Mouse (Mus musculus): ENCODE measurements around the gene Sept5.

The Sept5 gene

GRCm38 (mm10) chr16:18631141-18631540, 1.4 kb upstream of the Sept5 start:
- no peak for DNase-seq

- no peak for DNase-seq
Measured at GRCm38 (mm10) chr16:18630291-18630690, 537 bp upstream of the Sept5 start.

DNA sequence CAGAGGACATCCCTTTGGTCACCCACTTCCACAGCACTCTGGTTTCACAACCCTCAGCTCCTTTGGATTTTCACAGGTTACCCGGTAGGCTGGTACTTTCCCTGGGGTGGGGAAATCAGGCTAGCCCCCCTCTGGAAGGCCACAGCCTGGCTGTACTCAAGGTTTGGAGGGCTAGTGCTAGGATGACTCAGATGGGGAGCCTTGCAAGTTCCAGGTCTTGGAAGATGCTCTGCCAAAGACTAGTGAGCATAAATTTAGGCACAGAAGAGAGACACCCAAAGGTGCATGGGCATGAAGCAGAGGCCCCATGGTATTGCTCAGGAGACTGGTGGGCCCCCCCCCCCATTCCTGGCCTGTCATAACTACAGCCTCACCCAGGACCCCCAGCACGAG, 810 bp downstream of the Sept5 start:
- no peak for DNase-seq

DNA sequence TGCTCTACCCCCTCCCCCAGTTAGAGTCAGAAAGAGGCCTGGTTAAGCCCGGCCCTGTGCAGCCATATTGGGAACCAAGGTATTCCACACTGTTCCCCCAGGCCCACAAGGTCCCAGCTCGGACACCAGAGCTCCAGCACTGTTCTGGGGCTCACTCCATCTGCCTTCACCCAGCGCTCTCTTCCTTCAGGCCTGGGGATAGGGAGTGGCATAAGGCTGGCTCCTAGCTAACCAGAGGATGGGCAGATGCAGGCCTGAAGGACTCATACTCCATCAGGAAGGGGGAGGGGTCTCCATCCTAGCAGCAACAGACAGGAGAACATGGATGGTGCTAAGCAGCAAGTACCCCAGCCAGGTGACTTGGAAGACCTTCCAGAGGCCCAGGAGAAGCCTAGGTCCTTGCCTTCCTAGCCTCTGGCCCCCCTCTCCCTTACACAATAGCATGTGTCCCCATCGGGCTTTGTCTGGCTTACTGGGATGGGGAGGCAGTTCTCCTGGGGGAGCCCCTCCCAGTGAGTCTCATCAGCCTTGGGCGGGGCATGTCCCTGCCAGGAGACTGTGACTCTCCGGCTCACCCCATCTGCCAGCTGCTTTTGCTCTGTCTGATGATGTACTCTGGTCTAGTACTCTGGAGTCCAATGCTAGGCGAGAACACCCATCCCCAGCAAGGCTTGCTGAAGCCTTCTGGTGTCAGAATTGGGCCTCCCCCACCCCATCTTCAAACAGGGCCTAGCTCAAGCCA, 1.4 kb downstream of the Sept5 start:
- DNase-seq: no peak

- DNase-seq: no peak
Measured at GRCm38 (mm10) chr16:18627163-18627562, 2.6 kb downstream of the Sept5 start.

GRCm38 (mm10) chr16:18626376-18626878, 3.3 kb downstream of the Sept5 start, which contains the start of gene Gm49601:
Gene Gm49601, minus strand, starts transcription at chr16:18626427.
- DNase-seq: peak; percentile 62 to 64

- no peak for DNase-seq
Measured at GRCm38 (mm10) chr16:18625791-18626311, 3.9 kb downstream of the Sept5 start.

DNA sequence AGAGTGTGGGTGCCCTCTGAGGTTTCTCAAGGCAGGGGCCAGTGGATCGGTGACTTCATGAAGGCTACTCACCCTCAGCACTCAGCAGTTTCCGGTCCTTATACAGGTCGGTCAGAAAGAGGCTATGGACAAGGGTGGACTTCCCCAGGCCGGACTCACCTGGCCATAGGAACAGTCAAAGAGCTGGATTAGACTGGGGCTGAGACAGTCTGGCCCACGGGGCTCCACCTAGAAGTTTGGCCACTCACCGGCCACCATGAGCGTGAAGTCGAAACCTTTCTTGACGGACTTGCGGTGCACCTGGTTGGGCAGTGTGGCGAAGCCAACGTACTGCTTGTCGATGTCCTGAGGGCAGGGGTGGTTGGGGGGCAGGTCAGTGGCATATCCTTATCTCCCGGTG, 4.7 kb downstream of the Sept5 start:
- no peak for DNase-seq

GRCm38 (mm10) chr16:18624641-18625040, 5.1 kb downstream of the Sept5 start:
- DNase-seq: no peak

DNA sequence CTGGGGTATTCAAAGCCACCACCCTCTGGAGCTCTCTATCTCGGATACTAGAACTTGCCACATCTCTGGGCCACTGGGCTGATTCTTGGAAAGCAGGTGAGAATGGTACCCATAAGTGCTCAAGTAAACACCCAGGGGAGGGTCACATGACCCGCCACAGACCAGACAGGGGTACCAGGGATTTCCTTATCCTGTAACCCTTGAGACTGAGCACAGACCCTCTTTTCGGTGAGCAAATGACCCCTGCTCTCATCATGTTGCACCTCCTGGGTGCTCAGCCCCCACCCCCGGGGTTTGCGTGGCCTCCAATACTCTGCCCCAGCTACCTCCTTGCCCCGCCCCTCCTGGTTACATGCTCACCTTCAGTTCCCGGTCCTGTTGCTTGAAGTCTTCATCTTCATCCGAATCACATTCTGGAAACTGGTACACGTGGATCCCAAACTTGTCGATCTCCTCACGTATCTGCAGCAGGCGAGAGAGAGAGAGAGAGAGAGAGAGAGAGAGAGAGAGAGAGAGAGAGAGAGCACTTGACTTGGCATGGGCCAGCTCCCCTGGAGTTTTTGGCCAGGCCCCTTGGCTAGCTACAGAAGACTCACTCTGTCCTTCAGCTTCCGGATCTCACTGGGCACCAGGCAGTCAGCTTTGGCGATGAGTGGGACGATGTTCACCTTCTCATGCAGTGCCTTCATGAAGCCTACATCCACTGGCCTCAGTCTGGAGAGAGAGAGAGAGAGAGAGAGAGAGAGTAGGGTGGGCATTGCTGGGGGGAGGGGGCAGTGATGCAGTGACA, 5.8 kb downstream of the Sept5 start:
- DNase-seq: no peak

- DNase-seq: no peak
Measured at GRCm38 (mm10) chr16:18622916-18623750, 6.6 kb downstream of the Sept5 start.

DNA sequence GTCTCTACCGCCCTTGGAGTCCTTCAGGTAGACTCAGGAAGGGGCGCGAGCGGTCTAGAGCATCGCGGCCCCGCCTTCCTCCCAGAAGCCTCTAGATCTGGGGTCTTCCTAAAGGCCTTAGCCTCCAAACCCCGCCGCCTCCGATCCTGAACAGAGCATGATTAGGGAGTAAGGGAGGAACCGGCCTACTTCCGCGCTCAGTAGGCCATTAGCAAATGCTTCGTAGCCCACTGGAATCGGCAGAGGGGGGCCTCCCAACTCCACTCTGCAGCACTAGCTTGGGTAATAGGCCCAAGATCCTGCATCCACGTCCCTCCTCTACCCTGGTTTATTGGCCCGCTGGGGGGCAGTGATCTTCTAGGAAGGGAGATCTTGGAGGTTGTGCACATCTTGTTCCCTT, 7.7 kb downstream of the Sept5 start, which contains the start of gene Gp1bb:
TSS of gene Gp1bb (minus strand) at position 385 of the 400 bp plus-strand sequence.
- no peak for DNase-seq

- no peak for DNase-seq
Measured at GRCm38 (mm10) chr16:18621362-18622001, 8.3 kb downstream of the Sept5 start.

GRCm38 (mm10) chr16:18620601-18621361, 9.0 kb downstream of the Sept5 start:
- DNase-seq: no peak

- no peak for DNase-seq
Measured at GRCm38 (mm10) chr16:18620201-18620600, 9.6 kb downstream of the Sept5 start.

DNA sequence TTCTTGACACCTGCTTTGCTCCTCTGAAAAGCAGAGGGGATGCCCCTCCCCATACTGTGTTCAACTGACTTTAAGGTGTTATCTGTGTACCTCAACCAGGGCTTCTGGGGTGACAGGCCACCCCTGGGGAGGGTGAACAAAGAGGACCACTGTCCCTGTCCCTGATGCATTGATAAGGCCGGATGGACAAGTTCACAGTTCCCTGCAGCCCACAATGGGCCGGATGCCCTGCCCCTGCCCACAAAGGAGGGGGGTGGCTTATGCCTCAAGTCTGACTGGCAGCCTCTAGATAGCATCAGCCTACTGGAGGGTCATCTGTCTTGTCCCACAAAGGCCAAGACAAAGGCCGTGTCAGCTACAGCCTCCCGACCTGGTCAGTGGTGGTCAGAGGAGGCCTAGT, 10.6 kb downstream of the Sept5 start:
- no peak for DNase-seq

DNA sequence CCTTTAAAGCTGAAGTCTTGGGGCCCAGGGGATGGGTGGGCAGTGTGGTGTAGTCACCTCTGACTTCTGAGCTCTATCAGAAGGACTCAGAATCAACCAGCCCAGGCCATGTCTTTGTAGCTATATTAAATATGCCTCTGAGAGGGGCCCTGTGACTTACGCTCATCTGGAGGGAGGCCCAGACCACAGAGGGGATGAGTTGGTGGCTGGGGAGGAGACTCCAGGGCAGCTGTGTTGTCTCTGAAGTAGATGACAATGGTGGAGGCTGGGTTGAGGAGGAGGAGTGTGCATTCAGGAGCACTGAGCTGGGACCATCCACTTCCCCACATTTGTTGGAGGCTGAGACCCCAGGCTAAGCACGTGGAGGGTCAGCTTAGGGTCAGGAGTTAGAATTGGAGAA, 11.5 kb downstream of the Sept5 start:
- DNase-seq: no peak

DNA sequence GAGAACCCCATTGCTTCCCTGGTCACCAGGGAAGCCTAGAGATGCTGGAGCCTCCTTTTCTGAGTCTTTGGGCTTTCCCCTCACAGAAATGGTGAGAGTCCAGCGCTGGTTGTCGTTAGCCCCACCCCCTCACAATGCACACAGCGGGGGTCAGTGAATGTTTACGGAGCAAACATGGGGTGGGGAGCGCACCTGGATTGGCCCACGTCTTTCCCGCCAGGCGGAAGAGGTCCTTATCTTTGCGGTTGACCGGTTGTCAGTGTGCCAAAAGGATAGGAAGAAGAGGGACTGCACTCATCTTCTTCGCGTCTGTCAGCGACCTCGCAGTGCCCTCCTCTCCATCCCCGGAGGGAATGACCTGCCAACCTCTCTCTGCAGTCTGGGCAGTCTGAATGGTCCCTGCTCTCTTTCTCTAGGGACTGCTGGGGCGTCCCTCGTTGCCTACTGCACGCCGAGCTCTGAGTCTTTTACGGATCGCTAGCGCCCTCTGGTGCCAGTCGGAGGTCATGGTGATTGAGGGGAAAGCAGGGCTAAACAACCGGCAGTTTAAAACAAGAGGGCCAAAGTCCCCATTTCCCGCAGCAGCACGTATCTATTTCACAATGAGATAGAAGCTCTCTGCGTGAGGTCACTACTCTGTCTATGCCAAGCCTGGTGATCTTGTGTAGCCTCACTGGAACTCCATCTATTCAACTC, 12.2 kb downstream of the Sept5 start:
- peak; percentile 58 to 62 for DNase-seq

DNA sequence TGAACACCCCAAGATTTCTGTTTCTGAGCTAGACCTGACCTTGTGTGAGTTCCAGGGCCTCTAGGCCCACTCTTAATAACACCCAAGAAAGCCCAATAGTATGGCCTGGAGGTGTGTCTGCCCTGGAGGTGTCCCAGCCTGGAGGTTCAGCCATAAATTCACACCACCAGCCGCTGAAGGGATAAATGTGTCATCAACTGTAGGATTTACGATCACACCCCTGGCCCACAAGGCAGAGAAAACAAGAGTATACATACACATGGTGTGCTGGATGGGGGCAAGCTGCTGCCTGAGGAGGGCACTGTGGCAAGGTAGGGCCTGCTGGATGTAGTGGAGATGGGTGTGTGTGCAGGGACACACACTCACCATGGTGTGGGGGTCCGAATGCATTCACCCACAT, 16.5 kb downstream of the Sept5 start:
- no peak for DNase-seq

- DNase-seq: no peak
Measured at GRCm38 (mm10) chr16:18611752-18612151, 18.0 kb downstream of the Sept5 start.

- DNase-seq: no peak
Measured at GRCm38 (mm10) chr16:18609099-18609498, 20.7 kb downstream of the Sept5 start.

Measured in thymus, adult 18-20 months (tissue).